Mouse (Mus musculus): Measurements from ENCODE around the gene Gm13119. TPM values are rescaled to one million over a fixed set of nuclear protein-coding genes. Genes with fewer than 3 reads are reported as not detected.
"Not testable (repeated sequence)": the region's sequence is repeated elsewhere in the genome, so short reads cannot be mapped to it uniquely, and the experiment has no call there.

The Gm13119 gene
- not detected in 2 replicates for polyA plus RNA-seq (2012; ENCODE audit: insufficient read depth, insufficient read length, missing spikeins)

DNA sequence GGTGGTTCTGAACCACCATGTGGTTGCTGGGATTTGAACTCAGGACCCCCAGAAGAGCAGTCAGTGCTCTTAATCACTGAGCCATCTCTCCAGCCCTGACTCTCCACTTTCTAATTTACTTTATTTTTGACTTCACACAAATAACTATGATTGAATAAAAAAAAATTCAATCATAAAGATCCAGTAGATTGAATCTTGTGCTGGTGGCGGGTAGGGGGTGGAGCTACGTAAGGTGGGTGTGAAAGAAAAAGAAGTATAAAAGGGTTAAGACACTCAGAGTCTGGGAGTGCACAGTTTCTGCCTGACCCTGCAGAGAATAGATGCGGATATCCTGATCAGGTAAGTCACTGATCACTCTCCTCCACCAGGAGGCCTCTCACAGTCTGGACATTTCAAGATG, at the start of gene Gm13119:
Gm13119 (plus strand) TSS at position 301 of the 400 bp plus-strand sequence.
- H3K27ac ChIP-seq (replicated peaks; ENCODE audit: low read depth, low read length); H3K4me1 ChIP-seq (ENCODE audit: control insufficient read depth, insufficient read depth, insufficient read length, low read length); H3K4me3 ChIP-seq (ENCODE audit: insufficient read depth, low read depth, low read length): not testable (repeated sequence)

DNA sequence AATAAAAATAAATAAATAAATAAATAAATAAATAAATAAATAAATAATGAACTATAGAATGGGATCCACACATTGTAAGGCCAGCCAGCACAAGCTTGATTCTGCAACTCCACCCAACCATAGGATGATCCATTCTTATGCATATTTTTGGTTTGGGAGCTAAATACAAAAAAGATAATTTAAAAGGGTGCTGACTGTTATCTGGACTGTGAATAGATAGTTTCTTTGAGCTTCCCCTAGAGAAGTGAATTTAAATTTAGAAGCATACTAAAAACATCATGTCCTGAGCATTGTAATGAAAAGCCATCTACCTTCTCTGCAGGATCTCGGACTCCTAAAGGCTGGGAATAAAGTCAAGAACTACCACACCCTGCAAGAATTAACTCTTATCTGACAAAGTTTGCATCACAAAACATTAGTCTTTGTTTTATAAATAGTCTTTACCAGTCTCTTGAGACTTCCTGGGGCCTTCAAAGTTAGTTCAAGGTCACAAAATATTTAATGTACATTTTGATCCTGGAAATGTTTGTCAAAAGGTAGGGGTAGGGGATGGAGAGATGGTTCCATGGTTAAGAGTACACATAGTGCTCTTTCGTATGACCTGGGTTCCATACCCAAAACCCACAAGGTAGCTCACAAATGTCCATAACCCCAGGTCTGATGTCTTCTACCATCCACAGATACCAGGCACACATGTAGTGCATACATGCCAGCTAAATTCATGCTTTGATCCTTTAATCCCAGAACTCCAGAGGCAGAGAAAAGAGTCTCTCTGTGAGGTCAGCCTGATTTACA, 44.9 kb upstream of the Gm13119 start:
- not testable (repeated sequence) for H3K27ac ChIP-seq (replicated peaks; ENCODE audit: low read depth, low read length); H3K4me3 ChIP-seq (ENCODE audit: insufficient read depth, low read depth, low read length); H3K4me1 ChIP-seq (ENCODE audit: control insufficient read depth, insufficient read depth, insufficient read length, low read length)

DNA sequence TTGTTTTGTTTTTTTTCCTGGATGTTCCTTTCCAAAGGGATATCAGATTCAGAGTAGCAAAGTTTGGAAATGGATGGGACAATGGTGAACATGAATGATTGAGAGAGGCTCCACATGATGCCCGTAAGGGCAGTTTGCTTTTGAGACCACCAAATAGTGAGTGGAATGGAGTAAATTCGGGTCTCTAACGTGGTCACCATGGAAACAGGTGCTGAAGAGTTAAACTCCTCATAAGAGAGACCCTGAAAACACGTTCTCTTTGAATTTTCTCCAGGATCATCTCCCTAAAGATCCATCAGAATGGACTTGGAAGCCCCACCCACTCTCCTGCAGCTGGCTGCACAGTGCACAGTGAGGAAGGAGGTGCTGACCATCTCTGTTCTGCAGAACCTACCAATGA, 27.8 kb upstream of the Gm13119 start, which contains the start of gene Gm13128:
Gm13128 (plus strand) TSS at position 301 of the 400 bp plus-strand sequence.
- H3K4me1 ChIP-seq (ENCODE audit: control insufficient read depth, insufficient read depth, insufficient read length, low read length); H3K27ac ChIP-seq (replicated peaks; ENCODE audit: low read depth, low read length); H3K4me3 ChIP-seq (ENCODE audit: insufficient read depth, low read depth, low read length): not testable (repeated sequence)

DNA sequence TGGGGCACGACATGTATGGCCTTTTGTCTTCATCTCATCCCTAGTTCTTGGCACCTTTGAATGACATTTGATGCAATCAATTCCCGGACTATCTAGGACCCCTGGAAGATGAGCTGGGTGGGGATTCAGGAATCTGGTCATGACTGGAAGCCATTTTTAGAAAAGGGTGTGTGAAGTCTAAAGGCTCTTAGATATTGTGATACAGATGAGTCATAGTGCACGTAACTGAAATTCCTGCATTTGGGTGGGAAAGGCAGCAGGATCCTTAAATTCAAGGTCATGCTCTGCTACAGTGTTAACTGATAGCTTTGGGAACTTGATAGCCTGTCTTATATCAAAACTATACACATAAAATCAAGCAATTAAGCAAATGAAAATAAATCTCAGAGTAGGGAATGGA, 21.9 kb upstream of the Gm13119 start:
- H3K4me3 ChIP-seq (ENCODE audit: insufficient read depth, low read depth, low read length); H3K27ac ChIP-seq (replicated peaks; ENCODE audit: low read depth, low read length); H3K4me1 ChIP-seq (ENCODE audit: control insufficient read depth, insufficient read depth, insufficient read length, low read length): not testable (repeated sequence)

DNA sequence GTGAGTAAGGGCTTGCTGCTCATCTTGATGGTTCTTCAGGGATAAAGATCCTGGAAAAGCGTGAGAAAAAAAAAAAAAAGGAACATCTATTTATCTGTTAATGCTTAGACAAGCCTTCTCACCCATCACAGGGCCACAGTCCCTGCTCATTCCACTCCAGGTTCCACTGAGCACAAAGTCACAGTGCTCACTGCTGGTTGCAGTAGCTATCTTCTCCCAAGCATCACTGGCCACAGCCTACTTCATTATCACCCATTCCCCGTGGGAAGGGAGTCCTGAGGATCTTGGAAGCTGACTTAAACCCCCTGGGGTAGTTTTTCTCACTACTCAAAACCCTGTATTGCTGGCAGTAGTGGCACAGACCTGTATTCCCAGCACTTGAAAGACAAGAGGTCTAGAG, 20.2 kb downstream of the Gm13119 start, which contains the start of gene Pramef20:
Pramef20 (minus strand) TSS at position 23 of the 400 bp plus-strand sequence.
- H3K4me3 ChIP-seq (ENCODE audit: insufficient read depth, low read depth, low read length), result no peak within 1 kb of the TSS
- H3K27ac ChIP-seq (replicated peaks; ENCODE audit: low read depth, low read length), result no peak within 1 kb of the TSS

DNA sequence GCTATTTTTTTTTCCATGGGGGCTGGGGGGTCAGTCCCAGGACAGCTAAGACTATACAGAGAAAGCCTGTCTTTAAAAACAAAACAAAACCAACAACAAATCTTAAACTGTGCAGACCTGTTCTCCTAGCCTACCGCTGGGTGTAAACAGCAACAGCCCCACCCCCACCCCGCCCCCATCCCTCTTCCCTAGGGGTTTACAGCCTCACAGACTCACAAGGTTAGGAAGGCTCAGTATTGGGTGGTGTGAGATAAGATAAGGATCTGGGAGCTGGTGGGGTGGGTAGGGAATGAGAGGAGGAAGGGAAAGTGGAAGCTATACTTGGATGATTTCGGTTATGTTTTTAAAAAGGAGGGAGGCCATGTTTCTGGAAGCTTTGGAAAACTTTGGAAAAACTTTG, 38.6 kb downstream of the Gm13119 start:
- no peak overlapping the region for H3K27ac ChIP-seq (replicated peaks; ENCODE audit: low read depth, low read length)
- no peaks in the 10 kb centered on the region for H3K4me1 ChIP-seq (ENCODE audit: control insufficient read depth, insufficient read depth, insufficient read length, low read length)
- no peak overlapping the region for H3K4me3 ChIP-seq (ENCODE audit: insufficient read depth, low read depth, low read length)

More for the DNA sequence above, 20.2 kb downstream of the Gm13119 start, which contains the start of gene Pramef20:
- H3K4me1 ChIP-seq (ENCODE audit: control insufficient read depth, insufficient read depth, insufficient read length, low read length), result no peaks in the 10 kb centered on the region

DNA sequence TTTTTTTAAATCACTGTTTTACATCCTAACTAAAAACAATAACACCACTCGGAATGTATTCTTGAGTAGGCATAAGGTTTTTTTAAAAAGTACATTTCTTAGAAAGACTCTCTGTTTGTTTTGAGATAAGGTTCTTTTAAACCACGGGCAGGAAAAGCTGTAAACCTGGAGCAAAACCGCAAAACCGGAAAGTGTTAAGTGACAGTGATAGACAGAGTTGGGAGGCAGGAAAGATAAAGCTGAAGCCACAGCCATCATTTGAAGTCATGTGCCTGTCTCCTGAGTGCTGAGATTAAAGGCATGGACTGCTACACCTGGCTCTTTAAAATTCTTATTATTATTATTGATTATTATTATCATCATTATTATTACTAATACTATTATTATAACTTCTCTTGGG, 45.0 kb downstream of the Gm13119 start:
- Histone ChIP-seq H3K4me3 (ENCODE audit: insufficient read depth, low read depth, low read length) (no peak overlapping the region), H3K27ac (replicated peaks; ENCODE audit: low read depth, low read length) (no peak overlapping the region), H3K4me1 (ENCODE audit: control insufficient read depth, insufficient read depth, insufficient read length, low read length) (no peaks in the 10 kb centered on the region)

DNA sequence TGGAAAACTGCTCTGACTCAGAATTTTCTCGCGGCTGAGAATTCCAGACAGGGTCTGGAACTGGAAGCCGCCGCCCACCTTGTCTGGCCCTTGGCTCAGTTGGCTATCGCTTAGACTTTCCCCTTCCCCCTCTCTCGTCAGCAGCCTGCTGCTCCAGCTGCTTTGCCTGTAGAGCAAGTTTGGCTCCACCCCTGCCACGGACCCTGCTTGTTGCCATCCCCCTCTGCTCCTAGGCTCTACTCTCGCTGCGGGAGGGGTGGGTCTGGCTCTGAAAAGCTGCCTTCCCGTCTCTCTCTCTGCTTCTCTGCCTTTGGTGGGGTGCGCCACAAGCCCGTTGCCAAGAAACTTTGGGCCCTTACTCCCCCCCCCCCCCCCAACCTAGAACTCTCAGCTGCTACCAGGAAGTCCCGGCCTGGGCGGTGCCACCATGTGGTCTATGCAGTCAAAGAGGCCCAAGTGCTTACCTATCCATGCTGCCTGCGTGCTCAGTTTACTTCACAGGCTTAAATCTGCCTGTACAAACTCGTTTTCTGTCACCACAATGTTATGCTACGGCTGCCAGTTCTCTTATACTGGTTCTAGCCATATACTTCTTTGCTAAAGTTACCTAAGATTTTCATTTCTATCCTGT, 46.8 kb downstream of the Gm13119 start:
- Histone ChIP-seq H3K4me1 (ENCODE audit: control insufficient read depth, insufficient read depth, insufficient read length, low read length) (no peaks in the 10 kb centered on the region), H3K4me3 (ENCODE audit: insufficient read depth, low read depth, low read length) (no peak overlapping the region), H3K27ac (replicated peaks; ENCODE audit: low read depth, low read length) (no peak overlapping the region)

DNA sequence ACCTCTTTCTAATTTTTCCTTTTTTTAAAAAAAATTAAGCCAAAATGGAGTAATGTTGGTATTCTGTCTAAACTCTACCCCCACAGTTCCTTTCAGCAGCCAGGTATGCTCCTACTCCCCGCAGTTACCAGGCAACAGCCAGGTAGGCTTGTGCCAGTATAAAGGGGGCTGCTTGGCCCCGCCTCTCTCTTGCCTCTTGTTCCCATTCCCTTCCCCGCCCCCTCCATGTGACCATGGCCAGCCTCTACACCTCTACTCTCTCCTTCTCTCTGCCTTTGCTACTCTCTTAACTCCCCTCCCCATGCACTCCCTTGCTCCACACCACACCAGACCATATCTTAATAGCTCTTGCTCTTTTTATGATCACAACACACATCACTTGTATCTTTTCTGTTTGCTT, 48.5 kb downstream of the Gm13119 start:
- Histone ChIP-seq H3K4me1 (ENCODE audit: control insufficient read depth, insufficient read depth, insufficient read length, low read length) (no peaks in the 10 kb centered on the region), H3K27ac (replicated peaks; ENCODE audit: low read depth, low read length) (no peak overlapping the region), H3K4me3 (ENCODE audit: insufficient read depth, low read depth, low read length) (no peak overlapping the region)

DNA sequence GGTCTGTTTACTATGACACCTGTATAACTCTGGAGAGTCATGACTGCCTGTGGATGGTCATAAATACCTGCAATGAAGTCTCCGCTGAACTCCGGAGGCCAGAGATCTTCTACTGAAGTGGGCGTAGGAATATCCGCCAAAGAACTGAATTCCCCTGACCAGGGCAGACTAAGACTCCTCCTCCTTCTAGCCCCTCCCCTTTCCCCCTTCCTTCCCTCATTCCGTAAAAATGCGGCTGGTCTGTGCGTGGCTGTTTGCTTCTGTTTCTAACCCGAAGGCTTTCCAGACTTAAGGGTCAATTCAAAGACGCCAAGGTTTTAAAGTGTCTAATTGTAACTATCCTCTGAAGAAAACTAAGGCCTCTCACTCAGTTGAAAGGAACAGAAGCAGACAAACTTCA, 50.5 kb downstream of the Gm13119 start, which contains the start of gene Pramef12:
Pramef12 (minus strand) TSS at position 175 of the 400 bp plus-strand sequence.
- Histone ChIP-seq H3K27ac (replicated peaks; ENCODE audit: low read depth, low read length) (no peak within 1 kb of the TSS), H3K4me3 (ENCODE audit: insufficient read depth, low read depth, low read length) (no peak within 1 kb of the TSS), H3K4me1 (ENCODE audit: control insufficient read depth, insufficient read depth, insufficient read length, low read length) (no peaks in the 10 kb centered on the region)

Other genes with a start within 250 kb of the Gm13119 start
- not detected in 2 replicates for gene Oog3, start 195.3 kb upstream of the Gm13119 start, polyA plus RNA-seq (2012; ENCODE audit: insufficient read depth, insufficient read length, missing spikeins)
- gene Oog2, start 167.2 kb upstream of the Gm13119 start, polyA plus RNA-seq (2012; ENCODE audit: insufficient read depth, insufficient read length, missing spikeins), result not detected in 2 replicates
- not detected in 2 replicates for gene C87977, start 144.6 kb upstream of the Gm13119 start, polyA plus RNA-seq (2012; ENCODE audit: insufficient read depth, insufficient read length, missing spikeins)
- not detected in 2 replicates for gene Pramel5, start 77.5 kb upstream of the Gm13119 start, polyA plus RNA-seq (2012; ENCODE audit: insufficient read depth, insufficient read length, missing spikeins)
- not detected in 2 replicates for gene Gm13128, start 27.7 kb upstream of the Gm13119 start, polyA plus RNA-seq (2012; ENCODE audit: insufficient read depth, insufficient read length, missing spikeins)
- gene Pramef20, start 20.0 kb downstream of the Gm13119 start, polyA plus RNA-seq (2012; ENCODE audit: insufficient read depth, insufficient read length, missing spikeins), result not detected in 2 replicates
- not detected in 2 replicates for gene Pramef12, start 50.5 kb downstream of the Gm13119 start, polyA plus RNA-seq (2012; ENCODE audit: insufficient read depth, insufficient read length, missing spikeins)
- gene 1700012P22Rik, start 80.8 kb downstream of the Gm13119 start, polyA plus RNA-seq (2012; ENCODE audit: insufficient read depth, insufficient read length, missing spikeins), result not detected in 2 replicates
- gene Gm9944, start 95.4 kb downstream of the Gm13119 start, polyA plus RNA-seq (2012; ENCODE audit: insufficient read depth, insufficient read length, missing spikeins), result not detected in 2 replicates
- not detected in 2 replicates for gene Aadacl3, start 105.8 kb downstream of the Gm13119 start, polyA plus RNA-seq (2012; ENCODE audit: insufficient read depth, insufficient read length, missing spikeins)
- gene 9430007A20Rik, start 161.9 kb downstream of the Gm13119 start, polyA plus RNA-seq (2012; ENCODE audit: insufficient read depth, insufficient read length, missing spikeins), result not detected in 2 replicates
- gene Gm13124, start 207.2 kb downstream of the Gm13119 start, polyA plus RNA-seq (2012; ENCODE audit: insufficient read depth, insufficient read length, missing spikeins), result not detected in 2 replicates

Measured in brown adipose tissue, adult 24 weeks (tissue).